Mouse (Mus musculus): ENCODE data around the gene Auts2. TPM values are rescaled to one million over a fixed set of nuclear protein-coding genes. Genes with fewer than 3 reads are reported as not detected.
A peak's percentile ranks its signal among the peaks of the same experiment; 100 is the strongest.

Gene Auts2
- total RNA-seq, 2 experiments from 2014 or later: 100 to 137 TPM

DNA sequence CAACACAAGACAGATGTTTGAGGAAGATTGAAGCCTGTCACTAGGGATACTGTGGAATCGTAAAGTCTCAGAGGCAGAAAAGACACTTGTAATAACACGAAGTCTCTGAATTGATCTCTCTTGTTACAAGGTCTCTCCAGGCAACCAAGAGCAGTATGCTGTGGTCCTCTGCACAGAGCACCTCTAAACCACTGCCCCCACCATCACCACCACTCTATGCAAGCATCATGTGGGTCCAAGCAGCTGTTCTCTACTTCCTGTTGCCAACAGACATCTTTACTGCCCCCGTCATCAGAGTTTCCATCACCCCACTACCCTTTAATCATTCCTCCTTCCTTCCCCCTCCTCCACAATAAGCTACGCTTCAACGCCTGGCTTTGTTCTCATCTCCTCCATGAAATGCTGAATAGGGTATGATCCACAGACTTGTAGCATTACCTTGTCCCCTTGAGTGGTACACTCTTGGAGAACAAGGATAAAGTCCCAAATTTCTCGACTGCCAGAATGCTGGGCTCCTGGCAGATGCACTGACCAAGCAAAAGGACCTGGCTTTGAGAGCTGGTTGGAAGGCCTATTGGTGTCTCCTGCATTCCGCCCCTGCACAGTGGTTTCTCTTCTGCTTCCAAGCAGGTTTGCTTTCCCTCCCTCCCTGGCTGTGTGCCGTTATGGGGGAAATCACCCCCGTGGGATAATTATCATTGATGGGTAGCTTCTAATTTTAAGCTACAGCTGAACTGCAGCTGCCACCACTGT is 699.2 kb downstream of the Auts2 start:
- intact Hi-C loops (cut with DNase I): no loop called here
- DNase-seq (ENCODE audit: low spot score in 2 of 2): no peak

GRCm38 (mm10) chr5:131839657-131840315 is 703.4 kb downstream of the Auts2 start:
- intact Hi-C loops (cut with DNase I): no loop called here
- no peak for DNase-seq (ENCODE audit: low spot score in 2 of 2)

GRCm38 (mm10) chr5:131839023-131839422 is 704.1 kb downstream of the Auts2 start:
- DNase-seq (ENCODE audit: low spot score in 2 of 2): no peak
- intact Hi-C loops (cut with DNase I): no loop called here

- no peak for DNase-seq (ENCODE audit: low spot score in 2 of 2)
- intact Hi-C loops (cut with DNase I): no loop called here
These were observed 705.1 kb downstream of the Auts2 start for GRCm38 (mm10) chr5:131838064-131838463.

DNA sequence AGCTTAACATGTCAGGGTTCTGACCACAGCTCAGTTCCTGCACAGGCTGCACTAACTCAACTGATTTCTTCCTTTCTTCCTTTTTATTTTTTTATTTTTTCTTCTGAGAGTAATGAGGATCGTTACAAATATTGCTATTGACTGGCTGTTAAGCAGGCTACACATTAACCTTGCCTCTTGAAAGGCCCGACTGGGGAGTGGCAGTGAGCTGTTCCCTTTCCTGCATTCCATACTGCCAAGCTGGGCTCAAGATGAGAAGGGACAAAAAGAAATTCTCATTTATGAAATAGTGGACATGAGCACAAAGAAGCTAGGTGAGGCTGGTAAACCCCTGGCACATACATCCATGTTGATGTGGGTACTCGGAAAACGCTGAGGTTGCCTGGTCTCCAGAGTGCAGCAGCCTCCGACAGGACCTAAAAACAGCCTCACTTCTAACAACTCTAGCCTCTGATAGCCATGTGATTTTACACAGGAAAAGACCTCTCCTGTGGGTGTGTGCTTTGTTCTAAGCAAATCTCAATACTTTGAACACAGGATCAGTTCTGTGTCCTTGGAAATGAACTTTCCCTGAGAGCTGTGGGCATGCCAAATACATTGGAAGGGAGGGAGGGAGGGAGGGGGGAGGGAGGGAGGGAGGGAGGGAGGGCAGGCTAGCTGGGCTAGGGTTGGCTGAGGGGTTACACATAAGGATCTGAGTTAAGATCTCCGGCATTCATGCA is 707.0 kb downstream of the Auts2 start:
- intact Hi-C loops (cut with DNase I): no loop called here

DNA sequence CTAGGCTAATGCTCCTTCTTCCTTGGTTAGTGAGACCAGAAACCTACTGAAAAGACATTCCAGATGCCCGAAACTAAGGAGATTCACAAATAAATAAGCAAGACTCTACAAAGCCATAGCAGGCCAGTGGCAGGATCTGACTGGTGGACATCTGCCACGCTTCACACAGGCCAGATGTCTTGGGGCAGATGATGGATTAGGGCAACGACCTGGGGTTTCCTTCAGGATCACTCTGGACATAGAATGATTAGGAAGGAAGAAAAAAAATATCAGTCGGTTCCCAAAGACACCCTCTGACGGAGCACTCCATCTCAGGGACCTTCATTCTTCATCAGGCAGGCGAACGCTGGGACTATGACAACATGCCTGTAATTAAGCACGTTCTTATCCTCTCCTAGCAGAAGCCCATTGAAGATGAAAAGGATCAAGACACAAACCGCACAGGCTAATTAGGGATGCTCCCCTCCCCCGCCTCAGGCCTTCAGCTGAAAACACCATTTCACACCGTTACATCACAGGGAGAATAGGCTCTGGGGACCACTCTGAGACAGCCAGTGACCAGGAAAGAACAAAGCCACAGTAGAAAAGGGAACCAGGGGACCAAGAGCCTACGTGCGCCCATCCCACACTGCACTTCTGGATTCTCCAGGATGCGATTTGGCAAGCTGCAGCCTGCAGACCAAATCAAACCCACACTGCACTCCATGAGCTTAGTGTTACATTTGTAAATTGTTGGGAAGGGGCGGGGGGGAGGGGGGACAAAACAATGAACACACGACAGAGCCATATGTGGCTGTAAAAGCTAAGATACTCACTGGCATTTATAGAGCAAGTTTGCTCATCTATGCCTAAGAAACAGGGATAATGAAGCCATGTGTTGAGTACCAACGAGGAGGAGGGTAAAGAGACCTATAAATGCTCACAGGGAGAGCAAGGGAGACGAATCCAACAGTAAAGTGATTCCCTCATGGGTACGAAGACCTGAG is 710.0 kb downstream of the Auts2 start:
- intact Hi-C loops (cut with DNase I): no loop called here

More for the DNA sequence above, 707.0 kb downstream of the Auts2 start:
- DNase-seq (ENCODE audit: low spot score in 2 of 2): no peak

DNA sequence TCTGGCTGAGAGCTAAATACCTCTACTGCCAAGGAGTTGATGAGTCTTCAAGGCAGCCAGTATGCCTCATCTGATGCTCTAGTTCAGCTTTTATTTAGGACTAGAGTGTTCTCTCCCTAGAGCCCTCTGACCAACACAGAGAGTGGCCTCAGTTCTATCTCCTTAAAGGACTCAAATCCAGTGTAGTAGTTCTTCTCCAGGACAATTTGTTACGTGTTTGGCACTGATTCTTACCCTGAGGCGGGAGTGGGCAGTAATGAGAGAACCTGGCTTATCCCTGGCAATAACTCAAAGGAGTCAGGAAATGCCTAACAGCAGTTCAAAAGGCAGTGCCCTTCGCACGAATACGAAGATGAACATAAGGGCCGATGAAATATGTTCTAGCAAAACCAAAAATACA is 713.0 kb downstream of the Auts2 start:
- intact Hi-C loops (cut with DNase I): no loop called here
- DNase-seq (ENCODE audit: low spot score in 2 of 2): no peak

More for the DNA sequence above, 710.0 kb downstream of the Auts2 start:
- no peak for DNase-seq (ENCODE audit: low spot score in 2 of 2)

DNA sequence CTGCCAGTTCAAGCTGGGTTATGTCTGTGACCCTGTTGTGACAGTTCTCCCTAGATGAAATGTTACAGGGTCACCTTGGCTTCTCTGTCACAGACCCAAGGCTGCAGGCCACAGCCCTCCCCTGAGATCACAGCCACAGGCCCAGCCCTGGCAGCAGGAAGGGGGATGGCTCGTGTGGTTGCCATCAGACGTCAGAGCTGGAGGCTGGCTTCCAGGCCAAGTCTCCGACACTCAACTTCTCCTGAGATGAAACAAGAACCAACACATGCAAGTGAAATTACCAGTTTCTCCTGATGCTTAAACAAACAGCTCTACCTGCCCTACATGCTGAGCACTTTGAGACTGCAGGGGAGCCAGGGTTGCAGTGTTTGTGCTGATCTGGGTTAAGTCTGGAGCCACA is 713.9 kb downstream of the Auts2 start:
- intact Hi-C loops (cut with DNase I): loop anchor here (10.0 kb wide), 1 partner anchor 196 kb away; no protein-coding TSS in a partner anchor

DNA sequence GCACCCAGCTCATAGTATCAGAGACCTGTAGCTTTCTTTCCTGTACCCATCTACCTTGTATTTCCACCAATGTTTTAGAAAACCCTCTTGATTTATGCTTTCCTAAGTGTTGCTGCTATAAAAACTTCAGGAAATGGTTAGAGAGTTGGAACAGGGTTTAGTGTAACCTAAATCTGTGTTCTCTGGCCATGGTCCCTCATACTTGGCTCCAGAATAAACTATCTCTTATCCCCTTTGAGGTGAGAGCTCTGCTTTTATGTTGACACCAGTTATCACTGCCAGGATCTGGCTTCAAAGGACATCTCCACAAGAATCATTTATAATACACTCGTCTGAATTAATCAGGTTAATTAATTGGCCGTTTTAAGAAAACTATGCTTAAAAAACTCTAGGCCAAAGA is 714.5 kb downstream of the Auts2 start:
- no peak for DNase-seq (ENCODE audit: low spot score in 2 of 2)
- intact Hi-C loops (cut with DNase I): loop anchor here (10.0 kb wide), 1 partner anchor 196 kb away; no protein-coding TSS in a partner anchor

More for the DNA sequence above, 713.9 kb downstream of the Auts2 start:
- DNase-seq (ENCODE audit: low spot score in 2 of 2): no peak

DNA sequence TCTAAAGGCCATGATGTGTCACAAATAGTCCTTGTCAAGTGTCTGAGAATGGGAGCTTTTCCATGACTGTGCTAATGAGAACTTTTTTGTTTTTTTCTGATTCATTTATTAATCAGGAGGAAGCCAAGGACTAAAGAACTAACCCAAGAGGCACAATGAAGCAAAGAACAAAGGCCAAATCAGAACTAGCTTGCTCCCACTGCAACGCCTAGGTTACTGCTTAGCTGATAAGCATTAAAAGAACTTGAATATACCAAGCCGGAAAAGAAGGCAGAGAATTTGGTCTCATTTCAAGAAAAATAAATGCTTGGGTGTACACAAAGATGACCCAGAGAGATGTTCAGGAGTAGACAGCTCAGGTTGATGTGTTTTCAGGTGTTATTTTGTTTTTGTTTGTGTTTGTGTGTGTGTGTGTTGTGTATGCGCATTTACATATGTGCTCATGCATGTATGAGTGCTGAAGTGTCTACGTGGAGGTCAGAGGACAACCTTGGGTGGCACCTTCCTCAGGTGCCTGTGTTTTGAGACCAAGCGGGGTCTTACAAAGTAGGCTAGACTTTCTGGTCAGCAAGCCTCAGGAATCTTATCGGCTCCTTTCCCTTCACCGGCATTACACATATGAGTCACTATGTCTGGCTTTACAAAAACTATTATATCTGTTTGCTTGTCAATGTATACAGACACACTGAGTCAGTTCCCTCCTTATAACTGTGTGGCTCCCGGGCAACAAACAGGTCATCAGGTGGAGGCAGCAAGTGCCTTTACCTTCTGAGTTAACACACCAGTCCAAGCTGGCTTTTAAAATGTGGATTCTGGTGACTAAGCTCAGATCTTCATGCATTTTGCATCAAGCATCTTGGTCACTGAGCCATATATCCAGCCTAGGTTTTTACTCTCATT is 716.5 kb downstream of the Auts2 start:
- intact Hi-C loops (cut with DNase I): loop anchor here (10.0 kb wide), 1 partner anchor 198 kb away; no protein-coding TSS in a partner anchor
- no peak for DNase-seq (ENCODE audit: low spot score in 2 of 2)

DNA sequence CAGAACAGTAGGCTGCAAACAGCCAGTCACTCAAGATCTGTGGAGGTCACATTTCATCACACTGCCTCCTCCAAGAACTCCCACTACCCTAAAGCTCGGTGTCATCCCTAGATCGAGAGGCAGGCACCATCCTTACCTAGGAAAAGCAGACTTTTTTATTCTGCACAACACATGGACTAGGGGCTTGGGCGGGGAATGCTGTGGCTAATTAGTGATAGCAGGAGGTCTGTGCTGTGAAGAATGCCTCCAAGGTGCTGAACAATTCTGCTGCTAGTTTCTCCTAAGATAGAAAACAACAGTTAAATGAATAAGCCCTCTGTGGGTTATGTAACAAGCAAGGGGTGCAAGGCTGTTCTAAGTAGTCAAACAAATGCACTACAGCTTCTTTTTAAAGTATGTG is 717.7 kb downstream of the Auts2 start:
- DNase-seq (ENCODE audit: low spot score in 2 of 2): peak in 1 of 2 experiments; percentile 33
- intact Hi-C loops (cut with DNase I): loop anchor here (10.0 kb wide), 1 partner anchor 199 kb away; no protein-coding TSS in a partner anchor

DNA sequence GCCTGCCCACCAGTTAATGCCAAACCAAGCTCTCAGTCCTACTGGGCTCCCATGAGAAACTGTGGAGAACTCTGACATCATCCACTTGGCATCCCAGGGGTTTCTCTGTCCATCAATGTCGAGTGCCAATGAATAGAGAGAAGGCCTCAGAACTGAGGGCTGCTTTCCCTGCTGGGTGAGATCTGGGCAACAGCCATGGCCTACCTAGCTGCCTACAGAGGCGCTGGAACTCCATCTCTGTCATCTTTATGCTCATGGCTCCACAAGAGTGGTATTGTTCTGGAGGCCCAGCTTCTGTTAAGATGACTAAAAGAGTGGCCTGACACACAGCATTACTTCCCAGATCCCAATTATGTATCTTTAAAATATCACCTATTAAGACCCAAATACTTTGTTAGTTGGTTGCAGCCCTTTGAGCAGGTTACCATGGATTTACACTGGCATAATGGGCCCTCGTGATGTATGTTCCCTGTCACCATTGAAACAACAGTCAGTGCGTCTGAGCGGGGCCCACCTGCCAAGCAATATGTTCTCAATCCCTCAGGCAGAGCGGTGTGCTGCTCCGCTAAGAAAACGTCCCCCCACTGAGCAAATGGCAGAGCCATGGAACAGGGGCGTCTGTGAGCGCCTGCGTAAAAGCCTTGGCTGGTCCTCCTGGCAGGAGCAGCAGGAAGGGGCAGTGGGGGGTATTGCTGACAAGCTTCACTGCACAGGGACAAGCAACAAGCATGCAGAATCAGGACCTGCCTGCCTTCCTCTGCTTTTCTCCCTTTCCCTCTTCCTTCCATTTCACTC is 718.8 kb downstream of the Auts2 start:
- intact Hi-C loops (cut with DNase I): loop anchor here (10.0 kb wide), 1 partner anchor 200 kb away; no protein-coding TSS in a partner anchor
- peak in 1 of 2 experiments; percentile 26 for DNase-seq (ENCODE audit: low spot score in 2 of 2)

DNA sequence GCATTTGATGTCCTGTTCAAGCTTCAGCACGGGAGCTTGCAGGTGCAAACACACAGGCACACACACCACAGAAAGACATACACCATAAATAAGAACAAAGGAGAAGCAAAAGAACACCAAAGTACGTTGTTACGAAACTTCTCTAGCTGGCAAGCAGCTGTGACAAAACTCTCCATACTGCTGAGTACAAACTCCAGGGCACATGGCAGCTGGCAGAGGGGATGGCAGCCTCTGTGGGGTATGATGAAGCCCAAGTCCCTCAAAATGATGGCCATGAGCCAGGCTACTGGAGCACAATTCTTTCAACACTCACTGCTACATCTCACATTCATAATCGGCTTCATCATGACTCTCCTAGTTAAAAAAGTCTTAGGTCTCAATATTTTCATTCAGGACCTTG is 721.7 kb downstream of the Auts2 start:
- no peak for DNase-seq (ENCODE audit: low spot score in 2 of 2)
- intact Hi-C loops (cut with DNase I): loop anchor here (10.0 kb wide), 1 partner anchor 203 kb away; no protein-coding TSS in a partner anchor

- peak; percentile 77 to 86 for DNase-seq (ENCODE audit: low spot score in 2 of 2)
- intact Hi-C loops (cut with DNase I): no loop called here
These were observed 723.9 kb downstream of the Auts2 start for GRCm38 (mm10) chr5:131819251-131819691.

DNA sequence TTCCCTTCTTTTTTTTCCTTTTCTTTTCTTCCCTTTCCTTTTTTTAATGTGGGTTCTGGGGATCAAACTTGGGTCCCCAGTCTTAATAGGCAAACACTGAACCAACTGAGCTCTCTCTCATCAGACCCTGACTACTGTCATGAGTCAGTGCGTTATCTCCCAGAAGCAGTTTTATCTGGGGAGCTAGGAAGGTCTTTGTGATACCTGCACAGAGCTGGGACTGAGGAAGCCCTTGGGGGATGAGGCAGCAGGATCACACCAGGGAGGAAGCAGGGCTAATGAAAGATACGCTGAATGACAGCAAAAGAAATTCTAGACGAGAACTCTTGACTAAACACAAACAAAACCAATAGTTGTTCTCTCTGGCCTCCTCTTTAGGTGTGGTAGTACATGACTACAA is 727.6 kb downstream of the Auts2 start:
- intact Hi-C loops (cut with DNase I): no loop called here

GRCm38 (mm10) chr5:131814503-131815003 is 728.6 kb downstream of the Auts2 start:
- intact Hi-C loops (cut with DNase I): loop anchor here (5.0 kb wide), 1 partner anchor 277 kb away; no protein-coding TSS in a partner anchor
- DNase-seq (ENCODE audit: low spot score in 2 of 2): no peak

More for the DNA sequence above, 727.6 kb downstream of the Auts2 start:
- no peak for DNase-seq (ENCODE audit: low spot score in 2 of 2)
